Mouse (Mus musculus) small intestine, adult 2 months (tissue): Measurements from ENCODE around the gene Prdx2.

Experiments
- CTCF ChIP-seq: fragments of 200-500 bp; IDR thresholded peaks from 2 replicates; pipeline ENCODE4 v1.5.1; 2012; ENCODE audit warnings: low read depth, mild to moderate bottlenecking, control low read depth, inconsistent platforms, low read length, moderate library complexity, mixed read lengths; ENCODE audit not compliant: insufficient replicate concordance, insufficient read length; ENCODE audit errors: extremely low read depth
- POLR2A ChIP-seq: fragments of 200-500 bp; IDR thresholded peaks from 2 replicates; pipeline ENCODE4 v1.6.1; 2012; ENCODE audit warnings: low read depth, mild to moderate bottlenecking, control low read depth, inconsistent platforms, low read length, moderate library complexity

GRCm38 (mm10) chr8:84933767-84934559, 35.4 kb upstream of the Prdx2 start:
- TF ChIP-seq CTCF (no peak), POLR2A (no peak)
